Mouse (Mus musculus): ENCODE results near the gene Chst11. TPM values are rescaled to one million over a fixed set of nuclear protein-coding genes. Genes with fewer than 3 reads are reported as not detected.

Chst11 gene
- total RNA-seq, 2 experiments from 2014 or later = 27.7 to 33.0 TPM

GRCm38 (mm10) chr10:83135963-83136362, 150.7 kb downstream of the Chst11 start:
- DNase-seq (ENCODE audit: low spot score in 2 of 2) = no peak

GRCm38 (mm10) chr10:83137103-83137502, 151.8 kb downstream of the Chst11 start:
- no peak for DNase-seq (ENCODE audit: low spot score in 2 of 2)

GRCm38 (mm10) chr10:83139276-83139675, 154.0 kb downstream of the Chst11 start:
- no peak for DNase-seq (ENCODE audit: low spot score in 2 of 2)

GRCm38 (mm10) chr10:83140258-83140936, 155.1 kb downstream of the Chst11 start:
- no peak for DNase-seq (ENCODE audit: low spot score in 2 of 2)

GRCm38 (mm10) chr10:83141434-83141833, 156.1 kb downstream of the Chst11 start:
- DNase-seq (ENCODE audit: low spot score in 2 of 2) = no peak

GRCm38 (mm10) chr10:83143049-83143448, 157.8 kb downstream of the Chst11 start:
- DNase-seq (ENCODE audit: low spot score in 2 of 2) = no peak

- DNase-seq (ENCODE audit: low spot score in 2 of 2) = no peak
Measured at GRCm38 (mm10) chr10:83145836-83146235, 160.5 kb downstream of the Chst11 start.

GRCm38 (mm10) chr10:83149342-83150178, 164.3 kb downstream of the Chst11 start:
- DNase-seq (ENCODE audit: low spot score in 2 of 2) = no peak

- no peak for DNase-seq (ENCODE audit: low spot score in 2 of 2)
Measured at GRCm38 (mm10) chr10:83150587-83150986, 165.3 kb downstream of the Chst11 start.

- no peak for DNase-seq (ENCODE audit: low spot score in 2 of 2)
Measured at GRCm38 (mm10) chr10:83151362-83151761, 166.1 kb downstream of the Chst11 start.

- no peak for DNase-seq (ENCODE audit: low spot score in 2 of 2)
Measured at GRCm38 (mm10) chr10:83151896-83152685, 166.8 kb downstream of the Chst11 start.

- DNase-seq (ENCODE audit: low spot score in 2 of 2) = no peak
Measured at GRCm38 (mm10) chr10:83152723-83153122, 167.4 kb downstream of the Chst11 start.

GRCm38 (mm10) chr10:83153374-83153773, 168.1 kb downstream of the Chst11 start:
- DNase-seq (ENCODE audit: low spot score in 2 of 2) = no peak

- no peak for DNase-seq (ENCODE audit: low spot score in 2 of 2)
Measured at GRCm38 (mm10) chr10:83153887-83154286, 168.6 kb downstream of the Chst11 start.

- DNase-seq (ENCODE audit: low spot score in 2 of 2) = no peak
Measured at GRCm38 (mm10) chr10:83157289-83157688, 172.0 kb downstream of the Chst11 start.

GRCm38 (mm10) chr10:83158322-83158721, 173.0 kb downstream of the Chst11 start:
- no peak for DNase-seq (ENCODE audit: low spot score in 2 of 2)

- DNase-seq (ENCODE audit: low spot score in 2 of 2) = no peak
Measured at GRCm38 (mm10) chr10:83159229-83159628, 173.9 kb downstream of the Chst11 start.

- no peak for DNase-seq (ENCODE audit: low spot score in 2 of 2)
Measured at GRCm38 (mm10) chr10:83161656-83162365, 176.5 kb downstream of the Chst11 start.

- DNase-seq (ENCODE audit: low spot score in 2 of 2) = no peak
Measured at GRCm38 (mm10) chr10:83163946-83164345, 178.6 kb downstream of the Chst11 start.

- no peak for DNase-seq (ENCODE audit: low spot score in 2 of 2)
Measured at GRCm38 (mm10) chr10:83164901-83165435, 179.7 kb downstream of the Chst11 start.
